Mouse (Mus musculus): ENCODE measurements around the gene Rnd1. TPM values are rescaled to one million over a fixed set of nuclear protein-coding genes. Genes with fewer than 3 reads are reported as not detected.

The Rnd1 gene
- polyA plus RNA-seq, 2 experiments, result 0.24 to 0.67 TPM

GRCm38 (mm10) chr15:98635291-98635841 lies 41.9 kb downstream of the Rnd1 start:
- no peaks in the 10 kb centered on the region for H3K36me3 ChIP-seq (replicated peaks; ENCODE audit: control insufficient read depth, insufficient read depth, low read depth)
- TF ChIP-seq EP300 (IDR thresholded peaks at IDR 0.05; ENCODE audit: low read depth), result no peak
- no peak for TF ChIP-seq CTCF (IDR thresholded peaks at IDR 0.05; ENCODE audit: low read depth)
- WGBS (ENCODE audit: insufficient replicate concordance), result 4% methylated on average over 21 of the region's 21 CpGs
- no peaks in the 10 kb centered on the region for H3K4me1 ChIP-seq (replicated peaks; ENCODE audit: control insufficient read depth in 2 of 2, insufficient read depth in 2 of 2, low read length in 1 of 2)
- no peak overlapping the region for H3K9ac ChIP-seq (replicated peaks)
- ATAC-seq (ENCODE audit: insufficient read depth) (no peak), DNase-seq (ENCODE audit: low read depth in 3 of 3, low spot score in 3 of 3) (no peak)
- no peak overlapping the region for H3K27ac ChIP-seq
- peaks cover 79% of the 10 kb centered on the region for H3K27me3 ChIP-seq (ENCODE audit: control insufficient read depth, insufficient read depth, low read length)
- H3K4me3 ChIP-seq (ENCODE audit: insufficient read depth in 1 of 2, low read depth in 2 of 2, low read length in 2 of 2), result peak overlapping the region in 1 of 2 experiments; percentile 62; a peak in 3 of 4 replicates
- no peaks in the 10 kb centered on the region for H3K9me3 ChIP-seq (ENCODE audit: control insufficient read depth, low read length)
- H3K4me2 ChIP-seq (ENCODE audit: low read depth), result peak overlapping the region; percentile 80

GRCm38 (mm10) chr15:98634541-98635081 lies 42.6 kb downstream of the Rnd1 start:
- no peak overlapping the region for H3K27ac ChIP-seq
- peak overlapping the region; percentile 35 to 62 for H3K4me3 ChIP-seq (ENCODE audit: insufficient read depth in 1 of 2, low read depth in 2 of 2, low read length in 2 of 2)
- H3K9me3 ChIP-seq (ENCODE audit: control insufficient read depth, low read length), result no peaks in the 10 kb centered on the region
- TF ChIP-seq CTCF (IDR thresholded peaks at IDR 0.05; ENCODE audit: low read depth), result no peak
- TF ChIP-seq EP300 (IDR thresholded peaks at IDR 0.05; ENCODE audit: low read depth), result no peak
- WGBS (ENCODE audit: insufficient replicate concordance), result 1% methylated on average over 64 of the region's 65 CpGs
- peak; percentile 36 for ATAC-seq (ENCODE audit: insufficient read depth)
- no peaks in the 10 kb centered on the region for H3K36me3 ChIP-seq (replicated peaks; ENCODE audit: control insufficient read depth, insufficient read depth, low read depth)
- H3K4me1 ChIP-seq (replicated peaks; ENCODE audit: control insufficient read depth in 2 of 2, insufficient read depth in 2 of 2, low read length in 1 of 2), result no peaks in the 10 kb centered on the region
- peak overlapping the region; percentile 80 for H3K4me2 ChIP-seq (ENCODE audit: low read depth)
- DNase-seq (ENCODE audit: low read depth in 3 of 3, low spot score in 3 of 3), result no peak
- H3K9ac ChIP-seq (replicated peaks), result no peak overlapping the region
- H3K27me3 ChIP-seq (ENCODE audit: control insufficient read depth, insufficient read depth, low read length), result peaks cover 87% of the 10 kb centered on the region

GRCm38 (mm10) chr15:98633822-98634470 lies 43.3 kb downstream of the Rnd1 start:
- Histone ChIP-seq H3K9ac (replicated peaks) (no peak overlapping the region), H3K9me3 (ENCODE audit: control insufficient read depth, low read length) (no peaks in the 10 kb centered on the region), H3K4me2 (ENCODE audit: low read depth) (peak overlapping the region; percentile 80), H3K27ac (no peak overlapping the region), H3K4me1 (replicated peaks; ENCODE audit: control insufficient read depth in 2 of 2, insufficient read depth in 2 of 2, low read length in 1 of 2) (no peaks in the 10 kb centered on the region), H3K36me3 (replicated peaks; ENCODE audit: control insufficient read depth, insufficient read depth, low read depth) (no peaks in the 10 kb centered on the region), H3K4me3 (ENCODE audit: insufficient read depth in 1 of 2, low read depth in 2 of 2, low read length in 2 of 2) (peak overlapping the region; percentile 35 to 62), H3K27me3 (ENCODE audit: control insufficient read depth, insufficient read depth, low read length) (peaks cover 89% of the 10 kb centered on the region)
- ATAC-seq (ENCODE audit: insufficient read depth), result peak; percentile 5; the same call in 1 of the 2 replicates
- DNase-seq (ENCODE audit: low read depth in 3 of 3, low spot score in 3 of 3), result no peak
- 2% methylated on average over 25 of the region's 25 CpGs for WGBS (ENCODE audit: insufficient replicate concordance)
- TF ChIP-seq EP300 (IDR thresholded peaks at IDR 0.05; ENCODE audit: low read depth) (no peak), CTCF (IDR thresholded peaks at IDR 0.05; ENCODE audit: low read depth) (no peak)

GRCm38 (mm10) chr15:98632921-98633320 lies 44.3 kb downstream of the Rnd1 start:
- 1% methylated on average over 4 of the region's 4 CpGs for WGBS (ENCODE audit: insufficient replicate concordance)
- TF ChIP-seq EP300 (IDR thresholded peaks at IDR 0.05; ENCODE audit: low read depth) (no peak), CTCF (IDR thresholded peaks at IDR 0.05; ENCODE audit: low read depth) (no peak)
- DNase-seq (ENCODE audit: low read depth in 3 of 3, low spot score in 3 of 3) (no peak), ATAC-seq (ENCODE audit: insufficient read depth) (no peak)
- H3K4me3 ChIP-seq (ENCODE audit: insufficient read depth in 1 of 2, low read depth in 2 of 2, low read length in 2 of 2), result no peak overlapping the region
- H3K27ac ChIP-seq, result no peak overlapping the region
- no peaks in the 10 kb centered on the region for H3K4me1 ChIP-seq (replicated peaks; ENCODE audit: control insufficient read depth in 2 of 2, insufficient read depth in 2 of 2, low read length in 1 of 2)
- H3K27me3 ChIP-seq (ENCODE audit: control insufficient read depth, insufficient read depth, low read length), result peaks cover 100% of the 10 kb centered on the region
- no peak overlapping the region for H3K4me2 ChIP-seq (ENCODE audit: low read depth)
- H3K9me3 ChIP-seq (ENCODE audit: control insufficient read depth, low read length), result no peaks in the 10 kb centered on the region
- H3K9ac ChIP-seq (replicated peaks), result no peak overlapping the region
- no peaks in the 10 kb centered on the region for H3K36me3 ChIP-seq (replicated peaks; ENCODE audit: control insufficient read depth, insufficient read depth, low read depth)

- DNase-seq (ENCODE audit: low read depth in 3 of 3, low spot score in 3 of 3) (no peak), ATAC-seq (ENCODE audit: insufficient read depth) (no peak)
- no peaks in the 10 kb centered on the region for H3K9me3 ChIP-seq (ENCODE audit: control insufficient read depth, low read length)
- no peak overlapping the region for H3K27ac ChIP-seq
- no peaks in the 10 kb centered on the region for H3K36me3 ChIP-seq (replicated peaks; ENCODE audit: control insufficient read depth, insufficient read depth, low read depth)
- peak overlapping the region; percentile 5; the same call in 1 of the 2 replicates for H3K4me2 ChIP-seq (ENCODE audit: low read depth)
- H3K4me1 ChIP-seq (replicated peaks; ENCODE audit: control insufficient read depth in 2 of 2, insufficient read depth in 2 of 2, low read length in 1 of 2), result no peaks in the 10 kb centered on the region
- H3K4me3 ChIP-seq (ENCODE audit: insufficient read depth in 1 of 2, low read depth in 2 of 2, low read length in 2 of 2), result no peak overlapping the region
- WGBS (ENCODE audit: insufficient replicate concordance), result 2% methylated on average over 25 of the region's 25 CpGs
- no peak overlapping the region for H3K9ac ChIP-seq (replicated peaks)
- H3K27me3 ChIP-seq (ENCODE audit: control insufficient read depth, insufficient read depth, low read length), result peaks cover 93% of the 10 kb centered on the region
- TF ChIP-seq EP300 (IDR thresholded peaks at IDR 0.05; ENCODE audit: low read depth) (no peak), CTCF (IDR thresholded peaks at IDR 0.05; ENCODE audit: low read depth) (no peak)
These were observed 45.0 kb downstream of the Rnd1 start for GRCm38 (mm10) chr15:98632107-98632744.

Data from liver, embryonic 14.5 days (tissue).